Mouse (Mus musculus) forebrain, embryonic 12.5 days (tissue): Measurements from ENCODE around the gene Gm20388. TPM values are rescaled to one million over a fixed set of nuclear protein-coding genes. Genes with fewer than 3 reads are reported as not detected.

Experiments
- ATAC-seq: fragments of 200-750 bp; cut with Nextera tagmentation; 2 replicates; pipeline ENCODE4 v1.8.0; 2017; ENCODE audit warnings: moderate TSS enrichment; ENCODE audit not compliant: low FRiP score
- H3K27ac ChIP-seq: fragments of 300-500 bp; sonication (generic); 2 replicates; pipeline ENCODE4 v1.5.1; 2016; ENCODE audit warnings: mild to moderate bottlenecking
- H3K27me3 ChIP-seq: fragments of 300-500 bp; sonication (generic); 2 replicates; pipeline ENCODE4 v1.6.1; 2016; ENCODE audit warnings: mild to moderate bottlenecking
- H3K36me3 ChIP-seq: fragments of 300-500 bp; sonication (generic); replicated peaks from 2 replicates; pipeline ENCODE4 v1.6.1; 2016; ENCODE audit warnings: mild to moderate bottlenecking
- H3K4me1 ChIP-seq: fragments of 300-500 bp; sonication (generic); 2 replicates; pipeline ENCODE4 v1.6.1; 2016
- H3K4me2 ChIP-seq: fragments of 300-500 bp; sonication (generic); 2 replicates; pipeline ENCODE4 v1.6.1; 2016; ENCODE audit warnings: mild to moderate bottlenecking, moderate library complexity
- H3K4me3 ChIP-seq: fragments of 300-500 bp; sonication (generic); replicated peaks from 2 replicates; pipeline ENCODE4 v1.5.1; 2016; ENCODE audit warnings: mild to moderate bottlenecking
- H3K9ac ChIP-seq: fragments of 300-500 bp; sonication (generic); 2 replicates; pipeline ENCODE4 v1.6.1; 2016; ENCODE audit warnings: mild to moderate bottlenecking
- H3K9me3 ChIP-seq: fragments of 300-500 bp; sonication (generic); 2 replicates; pipeline ENCODE4 v1.6.1; 2016
- WGBS: fragments of 180-500 bp; shearing (Covaris S2); methylation state at CpG from one replicate; pipeline ENCODE4 v1.1.7; 2016; 5-methylcytosine and 5-hydroxymethylcytosine counted together
- polyA plus RNA-seq: library from polyadenylated mRNA; unstranded; fragments of >200 nt; fragmentation: Nextera tagmentation; extraction: Ambion mirVana; gene quantifications from 2 replicates; pipeline ENCODE4 v1.2.1, GENCODE M21; 2016

Gm20388 gene
- polyA plus RNA-seq, 1 experiment from 2014 or later: not detected

DNA sequence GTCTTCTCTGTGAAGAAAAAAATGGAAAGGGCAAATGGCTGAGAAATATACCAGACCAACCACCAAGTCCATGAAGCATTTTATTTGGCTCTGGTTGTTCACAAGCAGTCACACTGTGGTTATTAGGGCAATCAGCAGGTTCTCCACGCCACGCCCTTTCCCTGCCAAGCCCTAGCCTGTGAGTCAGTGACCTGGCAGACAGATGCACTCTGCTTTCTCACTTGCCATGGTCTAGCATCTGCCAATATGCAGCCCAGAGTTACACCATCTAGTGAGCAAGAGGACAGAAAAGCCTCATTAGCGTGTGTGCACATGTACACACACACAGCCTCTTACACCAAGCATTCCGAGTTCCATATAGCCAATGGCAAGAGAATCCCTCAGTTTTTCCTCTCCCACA is 2994.7 kb downstream of the Gm20388 start:
- H3K27me3 ChIP-seq: no peaks in the 10 kb centered on the region
- H3K9ac ChIP-seq: no peak overlapping the region
- H3K9me3 ChIP-seq: no peaks in the 10 kb centered on the region
- no peak overlapping the region for H3K27ac ChIP-seq
- WGBS: 95% methylated on average over 4 of the region's 4 CpGs
- no peak for ATAC-seq
- peaks cover 8% of the 10 kb centered on the region for H3K4me1 ChIP-seq
- peaks cover 18% of the 10 kb centered on the region for H3K36me3 ChIP-seq
- no peak overlapping the region for H3K4me2 ChIP-seq
- H3K4me3 ChIP-seq: no peak overlapping the region

DNA sequence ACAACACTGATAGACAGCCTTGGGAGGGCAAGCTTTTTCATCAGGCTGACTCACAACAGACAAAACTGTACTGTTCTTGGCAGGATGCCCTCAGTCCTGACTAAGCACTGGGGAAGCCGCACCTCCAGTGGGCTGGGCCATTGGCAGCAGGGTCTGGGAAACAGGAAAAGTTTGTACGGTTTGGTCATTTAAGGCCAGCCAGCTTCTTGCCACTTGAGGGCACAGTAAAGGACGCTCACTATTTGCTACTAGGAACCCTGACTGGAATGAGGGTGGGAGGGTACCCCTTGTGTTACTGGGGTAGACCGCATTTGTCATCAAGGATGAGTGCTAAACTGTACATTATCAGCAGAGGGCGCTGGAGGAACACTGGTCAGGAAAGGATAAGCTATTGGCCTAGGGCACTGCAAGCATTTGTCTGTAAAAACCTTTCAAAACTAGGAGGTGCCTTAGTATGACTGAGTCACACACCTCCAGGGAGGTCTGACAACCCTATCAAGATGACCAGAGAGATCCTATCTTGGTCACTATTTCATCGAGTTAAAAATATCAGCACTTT is 2995.9 kb downstream of the Gm20388 start:
- Histone ChIP-seq H3K4me3 (no peak overlapping the region), H3K9ac (no peak overlapping the region), H3K27me3 (no peaks in the 10 kb centered on the region), H3K4me1 (peaks cover 9% of the 10 kb centered on the region), H3K27ac (no peak overlapping the region), H3K4me2 (no peak overlapping the region), H3K36me3 (peaks cover 18% of the 10 kb centered on the region), H3K9me3 (no peaks in the 10 kb centered on the region)
- ATAC-seq: peak; percentile 53
- 59% methylated on average over 6 of the region's 6 CpGs for WGBS

DNA sequence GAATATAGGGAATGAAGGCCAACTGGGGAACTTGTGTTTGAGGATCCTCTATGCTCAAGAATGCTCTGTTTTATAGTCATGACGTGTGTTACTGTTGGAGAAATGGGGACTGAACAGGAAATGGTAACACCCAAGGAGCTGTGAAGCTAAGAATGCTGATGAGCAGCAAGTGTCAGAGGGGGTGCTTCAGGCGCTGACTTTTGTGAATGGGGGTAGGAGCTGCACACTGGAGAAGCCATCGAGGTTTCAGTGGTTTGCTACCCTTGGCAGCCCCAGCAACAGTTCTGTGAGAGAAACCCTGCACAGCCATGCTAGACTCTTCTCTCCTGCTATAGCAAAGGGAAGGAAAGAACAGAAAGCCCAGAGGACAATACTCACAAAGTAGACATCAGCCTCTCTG is 3001.5 kb downstream of the Gm20388 start:
- Histone ChIP-seq H3K9me3 (no peaks in the 10 kb centered on the region), H3K4me2 (no peak overlapping the region), H3K4me3 (no peak overlapping the region), H3K9ac (no peak overlapping the region), H3K4me1 (peaks cover 9% of the 10 kb centered on the region), H3K27me3 (no peaks in the 10 kb centered on the region), H3K36me3 (peaks cover 46% of the 10 kb centered on the region), H3K27ac (no peak overlapping the region)
- WGBS: 95% methylated on average over 3 of the region's 3 CpGs
- no peak for ATAC-seq

DNA sequence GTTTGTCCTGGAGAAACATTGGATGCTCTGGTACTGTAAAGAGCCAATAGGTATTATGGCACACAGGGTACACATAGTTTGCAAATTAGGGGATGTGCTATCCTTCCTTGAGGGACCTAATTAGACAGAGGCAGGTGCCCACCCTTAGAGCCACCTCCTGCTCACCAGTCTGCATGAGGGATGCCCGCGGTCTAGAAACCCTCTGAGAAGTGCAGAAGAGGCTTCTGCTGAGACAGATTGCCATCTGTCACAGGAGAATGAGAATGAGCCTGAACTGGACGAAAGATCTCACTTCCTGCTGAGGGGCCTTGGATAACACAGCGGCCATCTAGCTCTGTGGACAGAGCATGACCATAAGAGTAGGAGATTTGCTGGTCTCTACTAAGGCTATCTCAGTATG is 3002.2 kb downstream of the Gm20388 start:
- Histone ChIP-seq H3K9me3 (no peaks in the 10 kb centered on the region), H3K27me3 (no peaks in the 10 kb centered on the region), H3K4me1 (peaks cover 14% of the 10 kb centered on the region), H3K36me3 (peaks cover 39% of the 10 kb centered on the region), H3K27ac (no peak overlapping the region), H3K4me3 (no peak overlapping the region), H3K9ac (no peak overlapping the region), H3K4me2 (no peak overlapping the region)
- 88% methylated on average over 4 of the region's 4 CpGs for WGBS
- no peak for ATAC-seq

DNA sequence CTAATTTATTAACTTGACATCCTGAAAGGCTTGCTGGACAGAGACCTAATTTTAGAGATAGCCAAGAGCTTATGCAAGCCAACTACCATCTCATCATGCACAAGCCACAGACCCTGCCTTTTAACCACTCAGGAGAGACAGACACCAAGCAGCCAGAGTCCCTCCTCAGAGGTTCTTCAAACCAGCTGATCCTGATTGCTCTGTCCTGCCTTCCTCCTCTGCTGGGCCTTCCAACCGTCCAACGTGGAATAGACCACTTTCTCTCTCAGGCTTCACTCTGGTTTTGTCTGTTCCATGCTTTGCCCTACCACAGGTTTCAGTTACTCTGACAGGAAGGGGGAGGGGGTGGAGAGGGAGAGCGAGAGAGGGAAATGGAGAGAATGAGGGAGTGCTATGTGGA is 3006.1 kb downstream of the Gm20388 start:
- Histone ChIP-seq H3K9me3 (no peaks in the 10 kb centered on the region), H3K4me2 (no peak overlapping the region), H3K9ac (no peak overlapping the region), H3K27ac (no peak overlapping the region), H3K4me3 (no peak overlapping the region), H3K27me3 (no peaks in the 10 kb centered on the region), H3K4me1 (peaks cover 27% of the 10 kb centered on the region), H3K36me3 (peaks cover 30% of the 10 kb centered on the region)
- WGBS: 88% methylated on average over 3 of the region's 3 CpGs
- no peak for ATAC-seq

DNA sequence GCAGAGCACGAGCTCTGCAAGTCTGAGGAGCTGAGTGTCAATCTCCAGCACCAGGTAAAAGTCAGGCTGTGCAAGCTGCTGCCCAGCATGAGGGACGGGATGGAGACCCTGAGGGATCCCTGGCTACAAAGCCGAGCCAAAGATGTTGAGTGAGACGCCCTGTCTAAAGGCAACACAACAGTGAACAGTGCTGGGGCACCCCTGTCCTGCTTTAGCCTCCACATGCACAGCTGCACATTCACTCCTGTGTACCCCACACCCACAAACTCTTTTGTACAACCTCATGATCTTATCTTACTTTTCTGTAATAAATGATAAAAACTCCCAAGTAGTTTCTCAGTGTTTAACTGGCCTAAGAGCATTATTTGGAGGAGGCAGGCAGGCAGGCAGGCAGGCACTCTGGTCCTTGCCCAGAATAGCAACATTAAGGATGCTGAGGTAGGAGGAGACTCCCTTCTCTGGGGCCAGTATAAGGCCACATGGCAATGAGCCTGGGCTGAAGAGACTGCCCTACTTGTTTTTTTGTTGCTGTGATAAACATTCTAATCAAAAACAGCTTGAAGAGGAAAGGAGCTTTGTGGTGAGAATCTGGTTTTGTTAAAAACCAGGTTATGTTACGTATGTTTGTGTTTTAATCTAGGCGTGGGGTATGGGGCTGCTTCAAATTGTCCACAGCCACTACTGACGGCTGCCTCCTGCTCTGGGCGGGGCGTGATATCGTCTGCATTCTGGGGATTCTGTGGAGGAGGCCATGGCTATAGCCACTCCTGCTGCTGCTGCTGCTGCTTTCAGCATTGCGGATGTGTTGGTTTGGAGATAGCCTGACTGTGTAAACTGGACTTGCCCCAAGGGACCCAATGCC is 3007.1 kb downstream of the Gm20388 start:
- Histone ChIP-seq H3K4me1 (peaks cover 28% of the 10 kb centered on the region), H3K27me3 (no peaks in the 10 kb centered on the region), H3K36me3 (peaks cover 24% of the 10 kb centered on the region), H3K4me2 (no peak overlapping the region), H3K9ac (no peak overlapping the region), H3K27ac (0 out of 2 replicates have a peak overlapping the region, but pooled peaks have one; percentile 10), H3K9me3 (no peaks in the 10 kb centered on the region), H3K4me3 (no peak overlapping the region)
- no peak for ATAC-seq
- 69% methylated on average over 11 of the region's 11 CpGs for WGBS

DNA sequence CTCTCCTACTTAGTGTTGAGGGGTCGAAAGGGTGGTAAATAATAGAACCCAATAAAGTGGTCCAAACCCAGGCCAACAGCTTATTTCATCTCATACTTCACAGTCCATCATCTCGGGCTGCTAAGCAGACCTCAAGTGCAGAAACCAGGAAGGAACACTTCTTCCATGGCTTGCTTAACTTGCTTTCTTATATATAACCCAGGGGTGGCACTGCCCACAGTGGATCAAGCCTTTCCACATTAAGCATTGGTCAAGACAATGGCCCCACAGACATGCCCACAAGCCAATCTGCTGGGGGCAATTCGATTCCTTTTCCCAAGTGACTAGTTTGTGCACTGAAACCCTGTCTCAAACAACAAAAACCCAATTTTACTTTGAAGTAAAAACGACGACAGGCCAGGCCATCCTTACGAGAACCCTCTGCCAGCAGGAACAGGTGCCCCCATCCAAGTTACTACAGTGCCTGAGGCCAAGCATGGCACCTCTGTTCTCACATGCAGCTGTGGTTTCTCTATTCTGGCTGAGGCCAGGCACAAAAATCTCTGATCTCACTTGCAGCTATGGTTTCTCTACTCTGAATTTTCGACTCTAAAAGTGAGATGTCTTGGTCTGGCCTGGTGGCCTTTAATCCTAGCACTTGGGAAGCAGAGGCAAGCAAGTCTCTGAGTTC is 3007.9 kb downstream of the Gm20388 start:
- Histone ChIP-seq H3K27me3 (no peaks in the 10 kb centered on the region), H3K9me3 (no peaks in the 10 kb centered on the region), H3K4me3 (no peak overlapping the region), H3K4me1 (peaks cover 32% of the 10 kb centered on the region), H3K36me3 (peaks cover 20% of the 10 kb centered on the region), H3K9ac (no peak overlapping the region), H3K27ac (no peak overlapping the region), H3K4me2 (no peak overlapping the region)
- ATAC-seq: no peak
- 83% methylated on average over 7 of the region's 7 CpGs for WGBS

DNA sequence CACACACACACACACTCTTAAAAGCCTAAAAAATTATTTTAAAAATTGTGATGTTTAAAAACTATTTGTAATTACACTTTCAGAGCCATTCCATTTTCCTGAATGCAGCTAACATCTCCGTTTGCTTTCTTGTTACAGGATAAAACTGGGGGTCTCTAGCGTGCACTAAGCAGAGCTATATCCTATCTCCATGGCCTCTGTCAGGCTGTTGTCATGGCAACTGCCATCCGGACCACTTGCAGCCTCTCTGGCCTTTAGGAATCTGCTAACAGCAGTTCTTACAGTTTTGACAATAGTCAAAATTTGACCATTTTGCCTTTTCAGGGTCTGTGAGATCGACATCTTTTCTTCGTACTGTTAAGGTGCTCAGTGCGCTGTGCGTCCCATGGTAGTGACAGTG is 3010.2 kb downstream of the Gm20388 start:
- H3K4me1 ChIP-seq: peaks cover 39% of the 10 kb centered on the region
- no peak overlapping the region for H3K4me3 ChIP-seq
- no peak overlapping the region for H3K4me2 ChIP-seq
- H3K36me3 ChIP-seq: no peaks in the 10 kb centered on the region
- no peak for ATAC-seq
- no peaks in the 10 kb centered on the region for H3K27me3 ChIP-seq
- no peaks in the 10 kb centered on the region for H3K9me3 ChIP-seq
- no peak overlapping the region for H3K27ac ChIP-seq
- H3K9ac ChIP-seq: no peak overlapping the region
- 71% methylated on average over 7 of the region's 7 CpGs for WGBS

DNA sequence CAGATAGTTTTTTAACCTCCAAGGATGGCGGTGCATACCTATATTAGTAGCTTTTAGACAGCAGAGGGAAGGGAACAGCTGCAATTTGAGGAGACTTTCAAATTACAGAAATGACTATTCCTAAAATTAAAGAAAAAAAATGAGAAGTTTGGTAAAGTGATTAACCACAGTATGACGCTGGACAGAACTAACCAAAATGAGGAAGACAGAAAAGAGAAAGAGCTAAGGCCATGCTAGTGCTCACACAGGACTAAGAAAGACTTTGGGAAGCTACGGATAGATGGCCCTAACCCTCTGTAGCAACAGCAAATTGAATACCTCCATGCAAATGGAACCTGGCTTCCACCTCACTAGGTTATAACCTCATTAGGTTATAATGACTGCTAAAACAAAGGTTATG is 3012.3 kb downstream of the Gm20388 start:
- WGBS: 83% methylated on average over 3 of the region's 3 CpGs
- Histone ChIP-seq H3K4me2 (no peak overlapping the region), H3K27ac (no peak overlapping the region), H3K9ac (no peak overlapping the region), H3K36me3 (0 out of 2 replicates have a peak, but pooled peaks cover 4% of the 10 kb centered on the region), H3K27me3 (no peaks in the 10 kb centered on the region), H3K4me1 (peaks cover 33% of the 10 kb centered on the region), H3K9me3 (no peaks in the 10 kb centered on the region), H3K4me3 (no peak overlapping the region)
- ATAC-seq: no peak

DNA sequence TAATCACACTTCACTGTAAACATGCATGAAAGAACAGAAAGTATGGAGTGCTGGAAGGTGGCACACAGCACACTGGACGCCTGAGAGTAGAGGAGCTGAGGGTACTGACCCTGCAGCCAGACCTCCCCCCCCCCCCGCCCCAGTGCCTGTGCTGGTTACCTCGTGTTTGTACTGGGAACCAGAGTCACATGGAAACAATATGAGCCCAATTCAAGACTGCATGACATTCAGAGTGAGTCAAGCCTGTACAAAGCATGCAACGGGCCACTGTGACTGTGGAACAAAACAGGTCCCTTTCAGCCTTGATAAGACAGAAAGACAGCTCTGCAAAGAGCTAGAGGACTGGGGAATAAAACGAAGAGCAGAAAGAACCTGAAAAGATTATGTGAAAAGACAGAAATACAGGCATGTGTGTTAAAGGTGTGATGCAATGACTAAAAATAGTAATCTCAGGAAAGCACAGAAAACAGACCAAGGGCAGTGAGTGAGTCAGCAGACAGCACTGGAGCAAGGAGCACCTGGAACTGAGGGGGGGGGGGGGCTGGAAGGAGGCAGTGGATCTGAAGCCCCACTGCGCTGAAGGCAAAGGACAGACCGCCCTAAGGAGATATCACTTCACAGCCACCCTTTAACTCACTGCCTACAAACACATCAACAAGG is 3012.9 kb downstream of the Gm20388 start:
- no peaks in the 10 kb centered on the region for H3K9me3 ChIP-seq
- no peak overlapping the region for H3K4me2 ChIP-seq
- no peak overlapping the region for H3K9ac ChIP-seq
- no peak overlapping the region for H3K4me3 ChIP-seq
- H3K4me1 ChIP-seq: peaks cover 27% of the 10 kb centered on the region
- 0 out of 2 replicates have a peak, but pooled peaks cover 4% of the 10 kb centered on the region for H3K36me3 ChIP-seq
- no peak overlapping the region for H3K27ac ChIP-seq
- 54% methylated on average over 7 of the region's 7 CpGs for WGBS
- ATAC-seq: no peak
- H3K27me3 ChIP-seq: no peaks in the 10 kb centered on the region

DNA sequence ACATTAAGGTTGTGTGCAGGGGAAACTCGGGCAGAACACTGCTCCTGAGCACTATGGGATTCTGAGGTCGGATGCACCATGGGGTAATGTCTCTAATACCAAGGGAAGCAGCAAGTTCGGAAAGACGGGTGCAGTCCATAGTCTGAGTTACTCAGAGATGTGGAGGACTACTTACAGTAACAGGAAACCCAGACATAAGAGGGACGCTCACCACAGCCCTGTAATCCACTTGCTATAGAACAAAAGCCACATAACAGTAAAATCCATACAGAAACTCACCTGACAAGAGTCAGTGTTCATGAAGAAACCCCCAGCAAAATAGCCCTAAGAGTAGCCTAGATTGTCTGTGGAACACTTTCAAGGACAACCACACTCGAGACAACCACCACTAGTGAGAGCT is 3013.4 kb downstream of the Gm20388 start:
- no peak overlapping the region for H3K27ac ChIP-seq
- no peak overlapping the region for H3K4me3 ChIP-seq
- H3K4me1 ChIP-seq: peaks cover 25% of the 10 kb centered on the region
- 0 out of 2 replicates have a peak, but pooled peaks cover 4% of the 10 kb centered on the region for H3K36me3 ChIP-seq
- H3K27me3 ChIP-seq: no peaks in the 10 kb centered on the region
- H3K9ac ChIP-seq: no peak overlapping the region
- no peak for ATAC-seq
- no peak overlapping the region for H3K4me2 ChIP-seq
- WGBS: 79% methylated on average over 6 of the region's 6 CpGs
- H3K9me3 ChIP-seq: no peaks in the 10 kb centered on the region
